Mouse (Mus musculus): ENCODE measurements around the gene Mettl26. TPM values are rescaled to one million over a fixed set of nuclear protein-coding genes. Genes with fewer than 3 reads are reported as not detected.
A peak's percentile ranks its signal among the peaks of the same experiment; 100 is the strongest.

The Mettl26 gene
- total RNA-seq, 2 experiments from 2014 or later: 80.4 to 81.3 TPM

DNA sequence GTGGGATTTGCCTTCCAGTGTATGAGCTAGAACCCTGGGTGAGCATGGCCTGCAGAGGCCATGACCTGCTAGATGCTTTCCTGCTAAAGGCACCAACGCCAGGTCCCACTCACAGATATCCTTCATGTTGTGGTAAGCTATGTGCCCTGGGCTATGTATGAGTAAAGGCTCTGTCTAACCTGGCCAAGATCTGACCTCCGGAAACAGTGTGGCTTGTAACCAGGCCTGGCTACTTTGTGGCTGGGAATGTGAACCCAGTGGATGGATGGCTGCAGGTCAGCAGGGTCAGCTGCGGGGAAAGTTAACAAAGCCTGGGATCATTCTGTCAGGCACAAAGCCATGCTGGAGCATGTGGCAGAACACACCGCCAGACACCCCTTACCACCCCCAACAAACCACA, 6.8 kb downstream of the Mettl26 start:
- DNase-seq (ENCODE audit: low spot score in 2 of 2): no peak

DNA sequence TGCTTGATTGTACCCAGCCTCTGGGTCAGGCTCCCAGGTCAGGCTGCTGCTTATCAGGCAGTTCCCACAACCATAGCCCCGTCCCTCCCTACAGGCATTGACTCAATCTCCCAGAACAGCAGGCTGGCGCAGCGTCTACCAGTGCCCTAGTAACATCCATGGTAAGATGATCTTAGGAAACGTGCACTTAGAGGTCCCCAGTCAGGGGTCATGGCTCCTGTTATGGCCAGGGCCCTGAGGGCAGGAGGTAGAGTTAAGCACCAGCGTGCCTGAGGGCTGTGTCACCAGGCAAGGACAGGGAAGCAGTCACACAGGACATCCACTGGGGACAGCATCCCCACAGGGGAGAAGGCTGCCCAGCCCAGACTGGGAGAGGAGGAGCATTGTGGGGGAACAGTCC, 7.4 kb downstream of the Mettl26 start:
- peak in 1 of 2 experiments; percentile 6 for DNase-seq (ENCODE audit: low spot score in 2 of 2)

DNA sequence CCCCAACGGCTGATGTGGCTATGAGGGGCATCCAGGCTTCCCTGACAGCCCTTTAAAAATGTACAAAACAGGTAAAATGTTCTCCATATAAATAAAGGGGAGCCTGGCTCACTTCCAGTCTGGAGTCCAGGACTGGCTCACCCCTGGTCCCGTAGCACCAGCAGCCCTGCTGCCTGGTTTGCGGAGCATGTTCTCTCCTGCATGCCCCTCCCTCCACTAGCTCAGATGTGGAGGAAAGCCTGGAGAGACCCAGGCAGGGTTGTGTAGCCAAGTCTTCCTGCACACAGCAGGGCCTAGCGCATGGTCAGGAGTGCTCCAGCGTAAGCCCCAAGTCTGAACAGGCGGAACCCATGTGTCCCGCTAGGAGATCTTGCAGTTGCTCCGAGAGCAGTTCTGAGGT, 8.4 kb downstream of the Mettl26 start:
- DNase-seq (ENCODE audit: low spot score in 2 of 2): no peak

DNA sequence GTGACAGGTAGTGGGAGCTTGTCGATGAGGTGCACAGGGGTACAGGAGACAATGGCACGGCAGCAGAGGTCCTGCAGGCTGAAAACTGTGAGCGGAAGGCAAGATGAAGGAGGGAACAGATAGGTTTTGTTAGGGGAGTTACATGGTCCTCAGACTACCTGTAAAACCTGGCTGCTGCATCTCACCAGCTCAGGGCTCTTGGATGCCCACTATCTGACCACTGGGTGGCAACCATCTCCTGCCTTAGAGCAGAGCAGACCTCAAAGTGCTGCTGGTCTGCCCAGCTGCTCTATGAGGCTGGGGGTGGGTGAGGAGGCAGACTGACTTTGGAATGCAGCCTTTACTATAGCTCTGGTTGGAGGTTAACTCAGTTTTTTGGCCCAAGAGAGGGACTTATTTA, 8.9 kb downstream of the Mettl26 start:
- no peak for DNase-seq (ENCODE audit: low spot score in 2 of 2)

DNA sequence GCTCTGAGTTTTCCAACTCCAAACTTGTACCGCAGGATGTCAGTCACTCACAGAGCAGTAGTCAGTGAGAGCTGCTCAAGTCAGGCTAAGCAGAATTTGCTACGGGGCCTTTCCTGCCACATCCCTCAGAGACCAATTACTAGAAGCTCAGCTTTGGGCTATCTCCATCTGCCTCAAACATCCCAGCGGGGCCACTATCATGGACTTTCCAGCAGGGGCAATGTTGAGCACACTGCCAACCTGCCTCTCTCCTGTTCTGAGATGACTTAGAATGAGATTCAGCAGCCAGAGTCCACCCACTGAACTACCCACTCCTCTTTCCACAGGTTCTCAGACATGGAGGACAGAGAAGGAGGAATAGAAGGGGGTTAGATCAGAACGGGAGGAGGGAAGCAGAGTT, 10.8 kb downstream of the Mettl26 start:
- no peak for DNase-seq (ENCODE audit: low spot score in 2 of 2)

DNA sequence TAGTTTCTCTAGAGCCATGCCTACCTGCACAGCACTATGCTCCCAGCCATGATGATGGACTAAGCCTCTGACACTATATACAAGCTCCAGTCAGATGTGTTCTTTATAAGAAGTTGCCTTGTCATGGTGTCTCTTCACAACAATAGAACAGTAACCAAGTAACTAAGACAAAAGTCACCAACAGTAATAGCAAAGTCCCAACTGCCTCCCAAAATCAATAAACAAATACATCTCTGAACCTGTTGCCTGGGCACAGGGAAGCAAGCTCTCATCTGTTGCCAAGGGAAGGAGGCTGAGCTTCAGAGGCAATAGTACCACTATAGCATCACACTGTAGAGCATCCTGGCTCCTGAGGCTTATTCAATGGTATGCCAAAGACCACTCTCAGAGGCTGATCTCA, 11.9 kb downstream of the Mettl26 start:
- no peak for DNase-seq (ENCODE audit: low spot score in 2 of 2)

DNA sequence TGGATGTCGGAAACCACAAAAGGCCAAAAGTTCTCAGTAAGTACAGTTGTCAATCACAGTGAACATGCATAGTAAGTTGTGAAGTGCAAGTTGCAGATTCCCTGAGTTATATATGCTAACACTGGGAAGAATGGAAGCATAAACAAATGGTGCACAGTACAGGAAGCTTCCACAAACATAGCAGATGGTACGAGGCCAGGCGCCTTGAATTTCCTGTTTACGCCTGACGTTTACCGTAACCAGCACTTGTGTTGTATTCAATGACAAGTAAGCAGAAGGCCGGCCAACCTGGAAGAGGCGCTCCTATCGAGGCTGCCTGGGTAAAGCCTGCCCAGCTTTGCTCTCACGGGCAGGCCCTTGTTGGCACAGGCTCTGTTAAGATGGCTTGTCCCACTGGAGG, 12.6 kb downstream of the Mettl26 start:
- no peak for DNase-seq (ENCODE audit: low spot score in 2 of 2)

DNA sequence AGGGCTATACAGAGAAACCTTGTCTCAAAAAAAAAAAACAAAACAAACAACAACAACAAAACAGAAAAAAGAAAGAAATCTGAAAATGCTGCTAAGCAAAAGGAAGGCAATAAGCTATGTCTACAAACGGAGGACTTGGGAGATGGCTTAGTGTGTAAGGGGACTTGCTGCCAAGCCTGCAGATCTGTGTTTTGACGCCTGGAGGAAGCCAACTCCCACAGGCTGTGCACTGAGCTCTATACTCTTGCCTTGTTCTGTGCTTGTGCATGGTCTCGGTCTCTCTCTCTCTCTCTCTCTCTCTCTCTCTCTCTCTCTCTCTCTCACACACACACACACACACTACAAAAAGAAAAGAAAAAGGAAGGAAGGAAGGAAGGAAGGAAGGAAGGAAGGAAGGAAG, 14.0 kb downstream of the Mettl26 start:
- DNase-seq (ENCODE audit: low spot score in 2 of 2): no peak

DNA sequence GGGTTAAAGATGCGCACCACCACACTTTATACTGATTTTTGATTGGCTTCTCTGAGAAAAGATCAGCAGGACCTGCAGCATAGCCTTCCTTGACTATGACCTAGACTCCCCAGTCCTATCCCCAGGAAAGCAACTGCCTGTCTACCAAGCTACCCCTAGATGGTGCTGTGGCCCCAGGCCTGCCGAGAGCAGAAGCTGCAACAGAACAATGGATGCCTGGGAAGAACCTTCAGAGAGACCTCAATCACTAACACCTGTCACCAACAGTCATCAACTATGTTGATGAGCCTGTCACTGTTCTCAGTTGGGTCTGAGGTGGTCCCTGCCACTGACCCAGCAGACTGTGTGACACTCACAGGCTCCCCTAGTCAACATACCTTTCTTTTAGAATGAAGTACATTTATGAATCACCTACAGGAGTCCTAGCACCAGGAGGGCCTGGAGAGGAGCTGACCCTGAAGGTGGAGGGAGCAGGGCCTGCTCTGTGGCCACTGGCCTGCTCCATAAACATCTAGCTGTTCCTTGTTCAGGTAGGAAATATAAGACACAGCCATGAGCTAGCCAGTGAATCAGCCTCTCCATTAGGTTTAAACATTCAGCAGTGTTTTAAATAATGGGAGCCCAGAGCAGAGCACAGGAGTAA, 19.2 kb downstream of the Mettl26 start:
- DNase-seq (ENCODE audit: low spot score in 2 of 2): no peak

DNA sequence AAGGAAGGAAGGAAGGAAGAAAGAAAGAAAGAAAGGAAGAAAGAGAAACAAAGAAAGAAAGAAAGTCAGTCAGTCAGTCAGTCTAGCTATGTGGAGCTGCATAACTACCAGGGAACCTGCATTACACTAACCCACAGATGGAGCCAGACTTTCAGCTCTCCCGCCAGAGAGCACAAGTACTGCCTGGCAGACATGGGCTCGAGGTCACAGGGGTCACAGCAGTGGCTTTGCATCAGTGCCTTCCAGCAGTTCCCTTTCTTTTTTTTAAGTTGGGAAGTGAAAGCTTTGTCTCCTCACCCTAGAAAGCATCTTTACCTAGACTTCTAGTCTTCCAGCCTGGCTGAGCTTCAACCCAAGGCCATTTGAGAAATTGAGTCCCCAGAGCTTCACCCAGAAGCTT, 20.5 kb downstream of the Mettl26 start:
- DNase-seq (ENCODE audit: low spot score in 2 of 2): no peak

DNA sequence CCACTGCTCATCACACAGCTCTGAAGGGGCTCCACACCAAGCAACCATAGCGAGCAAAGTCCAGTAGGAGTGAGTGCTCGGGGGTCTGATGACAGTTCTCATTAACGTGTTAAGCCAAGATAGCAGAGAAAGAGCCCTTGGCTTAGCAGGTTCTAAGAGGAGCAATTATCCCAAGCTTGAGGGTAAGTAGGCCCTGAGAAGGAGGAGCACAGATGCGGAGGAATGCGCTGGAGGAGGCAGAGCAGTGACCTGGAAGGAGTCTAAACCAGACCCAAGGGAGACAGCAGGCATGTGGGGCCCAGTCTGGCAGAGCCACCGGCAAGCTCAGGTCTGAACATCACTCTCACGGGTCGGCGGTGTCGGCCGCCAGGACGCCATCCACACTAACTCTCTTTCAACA, 21.0 kb downstream of the Mettl26 start:
- no peak for DNase-seq (ENCODE audit: low spot score in 2 of 2)

DNA sequence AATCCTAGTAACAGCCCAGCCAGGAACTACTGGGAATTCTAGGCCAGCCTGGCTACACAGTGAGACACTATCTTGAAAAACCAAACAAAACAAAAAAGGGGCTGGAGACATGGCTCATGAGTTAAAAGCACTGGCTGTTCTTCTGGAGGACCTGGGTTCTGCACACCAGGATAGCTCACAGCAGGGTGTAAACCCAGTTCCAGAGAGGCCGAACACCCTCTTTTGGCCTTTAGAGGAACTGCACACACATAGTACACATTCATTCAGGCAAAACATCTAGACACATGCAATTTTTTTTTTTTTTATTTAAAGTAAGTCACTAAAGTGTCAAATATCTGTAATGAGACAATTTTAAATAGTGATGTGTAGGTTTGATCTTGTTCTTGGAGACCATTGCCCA, 25.3 kb downstream of the Mettl26 start:
- DNase-seq (ENCODE audit: low spot score in 2 of 2): no peak

DNA sequence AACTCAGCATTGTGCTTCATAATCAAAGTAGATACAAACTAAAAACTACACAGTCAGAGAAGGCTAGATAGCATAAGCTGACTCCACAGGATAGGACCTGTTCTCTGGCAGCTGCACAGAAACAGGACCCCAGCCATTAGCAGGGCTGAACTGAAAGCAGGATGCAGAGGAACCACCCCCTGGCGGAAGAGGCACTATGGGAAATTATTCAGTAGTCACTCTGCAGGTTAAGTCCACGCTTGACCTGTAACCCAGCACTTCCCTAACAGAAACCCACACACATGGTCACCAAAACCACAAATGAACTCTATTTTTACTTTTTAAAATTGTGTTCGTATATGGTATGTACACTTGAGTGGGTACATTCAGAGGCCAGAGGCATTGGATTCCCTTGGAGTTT, 28.2 kb downstream of the Mettl26 start:
- DNase-seq (ENCODE audit: low spot score in 2 of 2): no peak

DNA sequence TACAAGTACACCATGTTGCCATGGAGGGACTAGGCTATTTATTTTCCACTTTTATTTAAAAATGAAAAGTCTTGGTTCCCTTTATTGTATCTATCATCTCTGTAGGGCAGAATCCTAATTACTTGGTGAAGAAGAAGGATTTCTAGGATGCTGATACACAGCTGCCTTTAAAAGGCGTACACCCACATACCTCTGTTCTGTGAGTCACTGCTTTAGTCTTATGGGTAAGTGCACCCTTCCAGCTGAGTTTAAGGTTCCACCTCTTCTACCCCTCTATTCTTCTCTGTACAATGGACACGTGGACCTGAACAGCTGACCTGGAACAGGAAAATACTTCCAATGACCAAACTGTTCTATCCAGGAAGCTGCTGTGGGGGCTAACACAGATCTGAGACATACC, 32.8 kb downstream of the Mettl26 start:
- no peak for DNase-seq (ENCODE audit: low spot score in 2 of 2)

DNA sequence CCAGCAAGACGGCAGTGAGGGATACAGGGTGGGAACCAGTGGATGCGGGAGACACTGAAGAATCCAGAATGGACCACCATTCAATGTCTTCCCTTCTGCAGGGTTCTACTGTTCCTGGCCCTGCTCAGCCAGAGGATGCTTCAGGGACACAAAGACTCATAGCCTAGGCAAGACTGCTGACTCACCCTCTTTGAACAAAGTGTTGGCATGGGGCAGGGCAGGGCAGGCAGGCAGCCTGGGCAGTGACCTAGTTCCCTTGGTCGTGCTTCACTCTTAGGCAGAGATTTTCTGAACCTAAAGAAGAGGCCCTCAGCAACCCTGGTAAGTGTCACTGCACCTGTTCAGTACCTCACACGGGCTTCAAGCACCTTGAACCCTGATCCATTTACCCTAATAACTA, 36.9 kb downstream of the Mettl26 start:
- no peak for DNase-seq (ENCODE audit: low spot score in 2 of 2)

DNA sequence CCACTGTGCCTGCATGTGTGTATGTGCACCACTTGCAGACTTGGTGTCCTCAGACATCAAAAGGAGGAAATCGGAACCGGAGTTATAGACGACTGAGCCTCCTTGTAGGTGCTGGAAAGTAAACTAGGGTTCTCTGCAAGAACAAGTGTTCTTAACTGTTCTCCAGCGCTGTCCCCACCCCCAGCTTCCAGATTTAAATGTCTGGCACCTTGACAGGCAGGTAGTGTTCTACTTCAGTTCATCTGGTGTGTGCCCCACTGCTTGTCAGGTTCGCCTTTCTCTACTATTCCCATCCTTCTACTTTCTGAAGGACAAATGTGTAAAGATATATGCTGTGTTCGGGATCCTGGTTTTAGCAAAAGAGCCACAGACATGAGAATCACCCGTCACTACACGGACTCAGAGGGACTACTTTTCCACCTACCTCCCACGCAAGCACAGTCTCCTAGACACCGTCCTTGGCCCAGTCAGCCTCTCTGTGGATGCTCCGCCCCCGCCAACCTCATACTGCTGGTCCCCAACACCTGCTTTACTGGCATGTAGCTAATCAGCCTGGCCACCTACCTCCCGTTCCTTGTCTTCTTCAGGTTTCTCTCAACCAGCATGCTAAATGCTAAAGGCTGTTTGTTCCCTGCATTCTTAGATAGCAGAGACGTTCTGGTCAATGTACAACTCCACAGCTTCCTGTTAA, 38.5 kb downstream of the Mettl26 start:
- DNase-seq (ENCODE audit: low spot score in 2 of 2): no peak

DNA sequence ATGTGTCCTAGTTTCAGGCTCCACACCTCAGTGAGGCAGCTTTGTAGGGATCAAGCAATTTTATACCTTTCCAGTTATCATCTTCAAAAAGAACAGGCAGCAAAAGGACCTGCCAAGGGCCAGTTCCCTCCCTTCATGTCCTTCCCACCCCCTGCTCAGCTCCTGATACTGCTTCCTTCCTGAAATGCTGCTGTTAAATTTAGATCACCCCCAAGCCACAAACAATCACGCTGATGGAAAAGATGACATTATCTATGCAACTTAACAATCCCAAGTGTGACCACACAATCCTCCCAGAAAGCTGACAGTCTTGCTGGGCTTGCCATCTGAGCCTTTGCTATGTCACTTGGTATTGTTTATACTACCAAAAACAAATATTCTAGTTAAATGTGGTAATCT, 39.0 kb downstream of the Mettl26 start:
- DNase-seq (ENCODE audit: low spot score in 2 of 2): no peak

DNA sequence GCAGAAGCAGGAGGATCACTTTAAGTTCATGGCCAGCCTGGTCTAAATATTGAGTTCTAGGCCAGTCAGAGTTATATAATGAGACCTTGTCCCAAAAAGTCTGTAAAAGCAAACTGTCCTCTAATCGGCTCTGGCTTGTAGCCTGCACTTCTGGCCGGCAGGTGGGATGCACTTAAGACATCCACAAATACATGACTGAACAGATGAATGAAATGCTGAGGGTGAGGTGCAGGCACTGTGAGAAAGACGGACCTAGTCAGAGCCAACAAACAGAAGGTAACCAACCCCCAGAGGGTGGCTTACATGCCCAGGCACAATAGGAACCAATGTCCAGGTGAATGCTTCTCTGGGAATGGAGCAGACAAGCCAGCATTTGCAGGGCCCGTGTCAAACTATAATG, 39.4 kb downstream of the Mettl26 start:
- no peak for DNase-seq (ENCODE audit: low spot score in 2 of 2)

DNA sequence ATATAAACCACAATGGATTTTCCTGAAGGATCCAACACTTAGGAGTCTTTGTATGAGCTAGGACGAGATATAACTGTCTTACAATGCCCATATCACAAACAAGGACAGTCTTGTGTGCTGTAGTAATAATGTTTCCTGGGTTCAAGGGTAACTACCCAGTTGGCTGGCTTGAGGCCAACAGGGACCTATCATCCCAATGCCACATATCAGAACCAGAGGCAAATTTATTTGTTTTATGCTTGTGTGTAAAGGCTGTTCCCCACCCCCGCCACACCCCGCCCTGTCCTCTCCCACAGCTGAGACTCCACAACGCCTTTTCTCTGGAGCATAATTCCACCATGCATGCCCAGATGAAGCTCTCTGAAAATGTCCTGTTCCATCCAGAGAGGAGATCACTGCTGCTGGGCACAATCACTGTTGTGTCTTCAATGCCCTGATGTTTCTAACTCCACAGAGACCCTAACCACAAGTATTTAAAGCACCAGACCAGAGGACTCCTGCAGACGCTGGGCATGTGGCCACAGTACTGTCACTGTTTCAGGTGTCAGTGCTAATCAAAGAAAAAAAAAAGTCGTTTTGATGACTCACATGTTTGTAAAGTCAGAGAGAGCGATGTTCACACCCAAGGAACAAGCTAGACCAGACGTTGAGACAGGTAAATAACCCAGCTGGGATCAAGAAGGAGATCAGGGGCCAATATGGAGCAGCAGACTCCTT, 42.2 kb downstream of the Mettl26 start:
- DNase-seq (ENCODE audit: low spot score in 2 of 2): no peak

DNA sequence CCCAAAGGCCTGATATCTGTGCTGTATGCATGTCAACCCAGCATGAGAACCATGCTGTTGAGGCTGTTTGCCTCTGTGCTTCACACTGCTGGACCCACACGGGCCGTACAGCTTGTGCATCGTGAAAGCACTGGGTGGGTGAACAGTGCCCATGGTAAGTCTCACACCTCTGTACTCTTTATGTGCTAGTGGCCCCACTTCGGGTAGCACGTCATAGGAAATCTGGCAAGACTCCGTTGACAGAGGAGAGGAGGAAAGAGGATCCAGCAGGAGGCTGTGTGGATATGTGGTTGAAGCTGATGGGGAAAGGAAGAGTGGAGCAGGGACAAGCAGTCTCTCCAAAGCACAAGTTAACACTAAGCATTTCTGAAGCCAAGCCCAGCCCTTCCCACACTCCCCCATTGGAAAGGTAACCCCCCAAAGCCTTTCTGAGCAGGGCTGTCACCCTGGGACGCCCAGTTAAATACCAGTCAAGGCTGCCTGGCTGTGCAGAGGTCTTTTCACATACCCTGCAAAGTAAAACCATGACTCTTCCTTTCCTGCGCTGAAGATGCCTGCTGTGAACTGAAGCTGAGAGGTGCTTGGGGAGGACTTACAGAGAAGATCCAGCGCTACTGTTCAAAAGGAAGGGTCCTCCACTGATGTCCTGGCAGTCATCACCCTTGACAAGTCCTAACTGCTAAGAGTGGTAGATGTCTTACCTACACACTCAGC, 43.3 kb downstream of the Mettl26 start:
- DNase-seq (ENCODE audit: low spot score in 2 of 2): no peak

DNA sequence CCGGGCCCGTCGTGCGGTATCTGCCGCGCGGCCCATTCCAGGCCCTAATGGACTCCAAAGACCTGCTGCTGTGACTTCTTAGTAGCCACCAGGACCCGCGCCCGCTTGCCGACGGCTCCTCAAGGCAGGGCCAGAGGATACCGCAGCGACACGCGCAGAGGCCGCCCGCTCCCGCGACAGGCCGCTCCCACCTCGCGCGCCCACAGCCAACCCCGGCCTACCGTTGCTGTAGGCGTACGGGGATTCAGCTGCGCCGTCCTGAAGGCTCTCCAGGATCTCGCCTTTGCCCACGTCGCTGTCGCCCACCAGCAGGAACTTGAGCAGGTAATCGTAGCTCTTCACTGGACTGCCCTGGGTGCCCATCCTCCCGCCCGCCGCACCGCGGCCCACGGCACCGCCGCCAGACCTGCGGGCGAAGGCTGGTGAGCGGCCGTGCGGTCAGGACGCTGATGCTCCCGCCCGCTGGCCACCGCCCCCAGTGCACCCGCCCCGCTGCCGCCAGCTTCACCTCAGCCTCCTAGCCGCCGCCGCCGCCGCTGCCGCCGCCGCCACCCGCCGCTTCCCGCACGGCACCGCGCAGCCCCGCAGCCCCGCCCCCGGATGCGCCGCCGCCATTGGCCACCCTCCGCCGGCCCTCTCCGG, 44.4 kb downstream of the Mettl26 start, which contains the start of gene Rab40c:
Gene Rab40c (minus strand): TSS at position 584 of the 642 bp plus-strand sequence.
- peak in 1 of 2 experiments; percentile 14 for DNase-seq (ENCODE audit: low spot score in 2 of 2)
